Mouse (Mus musculus): ENCODE measurements around the gene Sephs1.

Gene Sephs1

GRCm38 (mm10) chr2:4881350-4882248, at the start of gene Sephs1:
Sephs1 (plus strand) TSS chr2:4881564.
- peak; percentile 85 for DNase-seq

DNA sequence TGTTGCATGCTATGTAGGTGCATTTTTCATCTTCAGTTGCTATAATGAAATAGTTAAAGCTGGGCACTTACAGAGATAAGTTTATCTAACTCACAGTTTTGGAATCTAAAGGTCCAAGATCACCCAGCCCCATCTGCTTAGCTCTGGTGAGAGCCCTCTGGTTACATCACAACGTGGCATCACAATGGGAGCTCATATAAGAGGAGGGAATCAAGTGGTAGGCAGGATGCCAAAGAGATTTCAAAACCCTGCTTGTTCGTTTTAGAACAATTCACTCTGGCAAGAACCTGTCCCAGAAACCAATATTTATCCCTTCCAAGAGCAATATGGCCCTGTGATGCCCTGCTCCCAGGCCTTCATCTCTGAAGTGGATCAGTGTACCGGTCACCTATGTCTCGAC, 49.2 kb upstream of the Sephs1 start:
- no peak for DNase-seq

DNA sequence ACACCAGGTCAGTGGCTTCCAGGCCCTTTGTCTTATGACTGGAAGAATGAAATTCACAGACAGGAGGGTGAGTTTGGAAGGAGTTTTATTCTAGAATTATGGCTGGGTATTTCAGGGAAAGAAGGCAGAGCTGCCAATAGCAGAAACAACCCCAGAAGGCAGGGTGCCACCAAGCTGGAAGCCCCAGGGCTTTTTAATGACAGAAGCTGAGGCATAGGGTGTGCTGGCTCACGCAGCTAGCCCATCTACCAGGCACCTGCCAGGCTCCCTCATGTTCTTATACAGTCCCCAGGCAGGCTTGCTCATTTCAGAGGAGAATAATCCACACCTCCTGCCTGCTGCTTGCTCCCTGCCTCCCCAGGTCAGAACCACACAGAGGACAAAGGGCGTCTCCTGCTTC, 31.9 kb upstream of the Sephs1 start:
- no peak for DNase-seq

GRCm38 (mm10) chr2:4857186-4857585, 24.2 kb upstream of the Sephs1 start:
- no peak for DNase-seq

DNA sequence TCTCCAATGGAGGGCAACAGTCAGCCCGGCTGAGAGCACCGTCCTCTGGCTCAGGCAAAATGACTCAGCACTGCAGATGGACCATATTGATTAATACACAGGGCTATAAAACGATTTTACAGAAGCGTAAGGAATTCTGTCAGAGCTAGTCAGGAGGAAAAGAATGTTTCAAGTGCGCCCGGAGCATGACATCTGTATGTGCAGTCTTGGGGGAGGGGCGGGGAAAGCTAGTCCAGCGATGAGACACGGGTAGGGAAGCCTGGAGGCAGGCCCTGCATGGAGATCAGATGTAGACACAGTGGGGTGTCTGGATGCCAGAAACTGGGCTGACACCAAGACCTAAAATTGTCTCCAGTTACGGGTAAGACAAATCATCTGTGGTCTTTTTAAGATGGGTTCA, 23.2 kb upstream of the Sephs1 start:
- DNase-seq, result no peak

DNA sequence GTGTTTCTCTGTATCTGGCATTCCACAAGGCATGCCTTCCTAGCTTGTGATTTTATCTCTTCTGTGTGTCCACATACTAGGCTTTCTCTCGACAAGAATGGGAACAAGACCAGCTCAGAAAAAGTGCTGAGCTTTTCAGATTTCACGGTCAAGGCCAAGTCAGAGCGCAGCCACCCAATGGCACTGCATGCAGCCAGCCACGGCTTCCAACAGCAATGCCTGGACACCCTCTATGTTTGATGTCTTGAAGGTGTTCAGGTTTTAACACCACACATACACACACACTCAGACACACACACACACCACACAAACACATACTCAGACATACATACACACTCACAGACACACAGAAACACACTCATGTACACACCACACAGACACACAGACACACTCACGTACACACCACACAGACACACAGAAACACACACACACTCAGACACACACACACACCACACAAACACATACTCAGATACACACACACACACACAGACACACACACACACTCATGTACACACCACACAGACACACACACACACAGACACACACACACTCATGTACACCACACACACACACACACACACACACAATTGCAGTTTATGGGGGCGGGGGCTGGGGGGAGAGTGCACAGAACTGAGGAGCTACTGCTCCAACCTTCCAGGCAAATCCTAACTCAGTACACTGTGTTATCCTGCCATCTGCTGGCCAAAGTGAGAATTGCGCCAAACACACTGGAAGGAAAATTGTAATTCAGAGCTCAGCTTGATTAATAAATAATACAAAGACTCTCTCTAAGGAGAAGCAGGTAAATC, 17.2 kb upstream of the Sephs1 start:
- peak; percentile 68 for DNase-seq

GRCm38 (mm10) chr2:4864817-4865296, 16.5 kb upstream of the Sephs1 start:
- DNase-seq, result no peak

GRCm38 (mm10) chr2:4868028-4868725, 13.2 kb upstream of the Sephs1 start:
- DNase-seq, result no peak

DNA sequence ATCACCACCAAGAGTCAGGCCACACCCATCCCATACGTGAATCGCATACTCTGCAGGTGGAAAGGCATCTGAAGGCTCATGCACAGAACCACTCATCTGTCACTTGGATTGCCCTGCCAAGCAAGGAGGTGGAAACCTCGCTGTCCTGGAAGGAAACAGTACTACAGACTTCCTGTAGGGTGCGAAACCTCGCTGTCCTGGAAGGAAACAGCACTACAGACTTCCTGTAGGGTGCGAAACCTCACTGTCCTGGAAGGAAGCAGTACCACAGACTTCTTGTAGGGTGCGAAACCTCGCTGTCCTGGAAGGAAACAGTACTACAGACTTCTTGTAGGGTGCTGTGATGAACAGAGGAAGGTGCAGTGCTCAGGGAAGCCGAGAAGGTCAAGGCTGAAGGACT, 8.6 kb upstream of the Sephs1 start:
- DNase-seq, result no peak

- DNase-seq, result no peak
These were observed 8.0 kb upstream of the Sephs1 start for GRCm38 (mm10) chr2:4873331-4873730.

- DNase-seq, result no peak
These were observed 6.3 kb upstream of the Sephs1 start for GRCm38 (mm10) chr2:4875090-4875489.

DNA sequence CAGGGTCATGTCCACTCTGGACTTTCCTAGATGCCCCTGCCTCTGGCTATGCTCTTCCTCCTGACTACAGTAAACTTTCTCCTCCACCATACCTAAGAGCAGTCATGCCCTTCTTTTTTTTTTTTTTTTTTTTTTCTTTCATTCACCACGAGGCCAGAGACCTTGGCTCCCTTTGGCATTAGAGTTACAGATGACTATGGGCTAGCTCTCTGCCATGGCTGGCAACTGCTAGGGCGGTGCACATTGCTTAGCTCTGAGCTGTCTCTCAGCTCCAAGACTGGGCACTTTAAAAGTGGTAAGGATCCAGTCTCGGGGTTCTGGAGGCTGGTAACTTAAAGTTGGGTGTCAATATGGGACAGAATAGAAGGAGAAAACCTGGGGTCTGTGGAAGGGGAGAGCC, 5.2 kb upstream of the Sephs1 start:
- DNase-seq, result no peak

DNA sequence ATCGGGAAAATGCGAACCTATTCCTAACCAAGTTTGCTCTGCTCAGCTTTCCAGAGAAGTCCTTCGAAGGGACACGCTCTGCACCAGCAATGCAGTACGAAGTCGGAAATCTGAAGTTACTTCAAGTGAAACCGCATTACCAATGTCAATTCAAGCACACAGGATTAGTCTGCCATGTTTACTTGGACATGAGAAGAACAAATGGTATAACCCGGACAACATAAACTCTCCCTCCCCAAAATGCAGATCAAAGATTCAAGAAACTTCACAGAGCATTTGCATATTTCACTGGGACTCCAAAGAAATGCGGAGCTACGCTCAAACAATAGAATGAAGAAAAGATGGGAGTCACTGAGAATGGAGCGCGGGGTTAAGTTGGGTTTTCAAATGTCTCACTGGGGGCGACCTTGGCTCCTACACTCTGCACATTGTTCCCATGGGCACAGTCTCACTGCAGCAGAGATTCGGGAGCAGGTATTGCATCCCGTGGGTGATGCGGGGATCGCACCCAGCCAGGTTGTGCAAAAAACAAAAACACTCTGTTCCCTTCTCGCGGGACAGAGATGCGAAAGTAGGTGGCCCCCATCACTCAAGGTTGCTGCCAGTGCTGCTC, 521 bp upstream of the Sephs1 start:
- peak; percentile 30 for DNase-seq

GRCm38 (mm10) chr2:4882249-4882791, 956 bp downstream of the Sephs1 start:
- DNase-seq, result peak; percentile 48

DNA sequence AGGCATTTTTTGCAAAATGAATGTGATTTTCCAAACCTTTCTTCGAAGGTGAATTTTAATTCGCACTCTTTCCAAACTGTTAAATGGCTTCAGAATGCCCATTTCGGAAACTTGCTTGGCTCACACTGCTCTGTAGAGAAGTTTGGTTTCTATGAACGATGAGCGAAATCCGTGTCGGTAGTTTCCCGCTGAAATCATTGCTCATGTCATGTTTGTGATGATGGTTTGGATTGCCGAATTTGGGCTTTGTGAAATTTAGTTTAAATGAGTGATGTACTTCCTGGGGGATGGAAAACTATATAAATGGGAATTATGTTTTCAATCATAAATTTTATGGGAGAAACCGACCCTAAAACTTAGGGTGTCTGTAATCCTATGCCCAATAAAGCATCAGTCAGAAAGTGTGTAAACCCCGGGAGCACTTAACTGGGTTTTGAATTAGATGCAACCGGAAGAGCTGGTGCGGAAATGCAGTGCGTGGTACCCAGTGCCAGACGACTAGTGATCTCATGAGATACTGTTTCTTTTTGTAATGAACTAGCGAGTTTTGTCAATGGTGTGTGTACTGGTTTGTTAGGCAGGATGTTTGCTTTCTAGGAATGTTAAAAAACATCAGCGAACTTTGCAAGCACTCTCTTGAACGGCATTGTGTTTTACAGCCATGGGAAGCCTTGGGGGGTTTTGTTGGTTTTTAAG, 1.8 kb downstream of the Sephs1 start:
- DNase-seq, result no peak

DNA sequence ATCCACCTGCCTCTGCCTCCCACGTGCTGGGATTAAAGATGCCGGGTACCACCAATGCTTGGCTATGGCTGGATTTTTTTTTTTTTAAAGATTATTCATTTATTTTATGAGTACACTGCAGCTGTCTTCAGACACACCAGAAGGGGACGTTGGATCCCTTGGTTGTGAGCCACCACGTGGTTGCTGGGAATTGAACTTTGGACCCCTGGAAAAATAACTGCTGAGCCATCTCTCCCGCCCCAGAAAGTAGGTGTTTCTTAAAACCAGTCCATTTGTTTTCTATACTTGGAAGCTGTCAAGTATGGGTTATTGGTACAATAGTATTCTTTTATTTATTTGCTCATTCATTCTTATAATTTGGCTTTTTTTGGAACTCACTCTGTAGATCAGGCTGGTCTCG, 5.5 kb downstream of the Sephs1 start:
- no peak for DNase-seq

DNA sequence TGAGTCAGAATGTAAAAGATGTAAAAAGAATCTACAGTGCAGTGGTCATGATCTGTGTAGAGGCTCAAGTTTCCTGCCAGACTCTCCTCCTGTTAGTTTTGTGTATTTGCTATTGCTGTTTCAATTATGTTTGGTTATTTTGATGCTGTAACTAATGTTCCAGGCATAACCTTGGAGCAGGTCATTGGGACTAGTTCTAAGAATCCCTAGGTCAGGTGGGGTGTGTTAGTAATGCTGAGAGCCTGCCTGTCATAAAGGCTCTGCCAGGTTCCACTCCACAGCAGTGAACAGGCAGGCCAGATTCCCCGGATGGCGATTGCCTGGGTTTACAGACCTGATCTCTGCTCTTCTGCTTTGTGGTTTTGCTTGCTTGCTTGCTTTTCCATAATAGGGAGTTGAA, 14.2 kb downstream of the Sephs1 start:
- no peak for DNase-seq

GRCm38 (mm10) chr2:4896970-4897369, 15.6 kb downstream of the Sephs1 start:
- no peak for DNase-seq

DNA sequence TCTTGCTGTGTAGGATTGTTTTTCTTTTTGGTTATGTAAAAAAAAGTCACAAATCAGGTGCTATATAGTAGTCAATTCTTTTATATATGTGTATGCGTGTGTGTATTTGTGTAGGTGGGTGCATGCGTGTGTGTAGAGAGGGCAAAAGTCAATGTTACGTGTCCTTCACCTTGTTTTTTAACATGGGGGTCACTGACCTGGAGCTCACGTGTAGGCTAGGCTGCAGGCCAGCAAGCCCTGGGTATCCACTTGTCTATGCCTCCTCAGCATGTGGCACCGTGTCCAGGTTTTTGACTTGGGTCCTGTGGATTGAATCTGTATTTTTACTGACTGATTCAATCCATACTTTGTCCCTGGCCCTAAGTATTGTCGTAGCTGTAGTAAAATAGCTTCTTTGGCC, 19.3 kb downstream of the Sephs1 start:
- no peak for DNase-seq

- DNase-seq, result no peak
These were observed 21.0 kb downstream of the Sephs1 start for GRCm38 (mm10) chr2:4902346-4902745.

DNA sequence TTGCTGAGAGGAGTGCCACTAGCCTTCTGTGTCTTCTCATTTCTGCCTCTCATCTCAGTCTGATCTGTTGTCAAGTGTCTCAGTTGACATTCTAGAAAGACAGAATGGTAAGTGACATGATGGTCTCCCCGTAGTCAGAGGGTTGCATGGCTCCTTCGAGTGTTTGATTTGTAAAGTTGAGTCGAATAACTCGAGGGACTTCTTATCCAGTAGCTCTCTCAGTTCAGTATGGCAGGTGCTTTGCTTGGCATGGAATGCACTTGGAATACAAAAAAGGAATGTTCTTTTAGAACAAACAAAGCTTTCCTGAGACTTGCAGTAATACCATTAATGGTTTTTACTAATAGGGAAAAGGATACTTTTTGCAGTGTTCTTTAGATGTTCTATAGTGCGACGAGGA, 25.8 kb downstream of the Sephs1 start:
- DNase-seq, result no peak

DNA sequence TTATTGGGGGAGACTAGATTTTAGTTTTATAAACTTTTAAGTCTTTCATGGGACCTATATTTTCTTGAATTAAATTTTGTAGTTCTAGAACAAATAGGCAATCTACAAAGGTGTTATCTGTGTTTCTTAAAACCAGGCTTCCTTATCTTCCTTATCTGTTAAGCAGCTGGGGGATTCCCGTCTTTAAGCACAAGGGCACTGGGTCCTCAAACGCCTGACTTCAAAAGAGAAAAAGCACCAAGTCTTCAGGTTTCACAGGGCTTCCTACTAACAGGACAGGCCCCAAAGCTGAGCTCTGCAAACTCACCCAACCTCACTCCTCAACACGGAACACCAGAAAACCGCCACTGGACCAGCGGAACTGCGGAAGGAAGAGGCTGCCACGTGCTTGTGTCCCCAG, 26.6 kb downstream of the Sephs1 start:
- DNase-seq, result no peak
